Mouse (Mus musculus) gastrocnemius, postnatal 14 days (tissue): Measurements from ENCODE around the gene Hoxb4. TPM values are rescaled to one million over a fixed set of nuclear protein-coding genes. Genes with fewer than 3 reads are reported as not detected.

Experiments used
- DNase-seq: peaks from one replicate; pipeline ENCODE4 v3.0.0; 2021; ENCODE audit warnings: mixed read lengths
- intact Hi-C: fragments of 180-260 bp; cut with DNase I; formaldehyde crosslinking; loops from one replicate; pipeline ENCODE4 v1.15.1; 2025; ENCODE audit warnings: low total_unique reads
- microRNA-seq, 2 experiments: library from miRNA; unstranded; fragments of <30 nt; microRNA quantifications; one replicate each; pipeline ENCODE4 v1.2.0; 2021
- total RNA-seq, 2 experiments: library from RNA; stranded (reverse); gene quantifications; 2 replicates each; pipeline ENCODE4 v1.2.3; 2021

Gene Hoxb4
- total RNA-seq, 2 experiments from 2014 or later = 0.51 to 0.53 TPM

GRCm38 (mm10) chr11:96365441-96366091, 47.5 kb downstream of the Hoxb4 start, which contains the start of gene Hoxb1:
Gene Hoxb1, plus strand, starts transcription at chr11:96365752.
- DNase-seq = no peak
- intact Hi-C loops = no loop called here

DNA sequence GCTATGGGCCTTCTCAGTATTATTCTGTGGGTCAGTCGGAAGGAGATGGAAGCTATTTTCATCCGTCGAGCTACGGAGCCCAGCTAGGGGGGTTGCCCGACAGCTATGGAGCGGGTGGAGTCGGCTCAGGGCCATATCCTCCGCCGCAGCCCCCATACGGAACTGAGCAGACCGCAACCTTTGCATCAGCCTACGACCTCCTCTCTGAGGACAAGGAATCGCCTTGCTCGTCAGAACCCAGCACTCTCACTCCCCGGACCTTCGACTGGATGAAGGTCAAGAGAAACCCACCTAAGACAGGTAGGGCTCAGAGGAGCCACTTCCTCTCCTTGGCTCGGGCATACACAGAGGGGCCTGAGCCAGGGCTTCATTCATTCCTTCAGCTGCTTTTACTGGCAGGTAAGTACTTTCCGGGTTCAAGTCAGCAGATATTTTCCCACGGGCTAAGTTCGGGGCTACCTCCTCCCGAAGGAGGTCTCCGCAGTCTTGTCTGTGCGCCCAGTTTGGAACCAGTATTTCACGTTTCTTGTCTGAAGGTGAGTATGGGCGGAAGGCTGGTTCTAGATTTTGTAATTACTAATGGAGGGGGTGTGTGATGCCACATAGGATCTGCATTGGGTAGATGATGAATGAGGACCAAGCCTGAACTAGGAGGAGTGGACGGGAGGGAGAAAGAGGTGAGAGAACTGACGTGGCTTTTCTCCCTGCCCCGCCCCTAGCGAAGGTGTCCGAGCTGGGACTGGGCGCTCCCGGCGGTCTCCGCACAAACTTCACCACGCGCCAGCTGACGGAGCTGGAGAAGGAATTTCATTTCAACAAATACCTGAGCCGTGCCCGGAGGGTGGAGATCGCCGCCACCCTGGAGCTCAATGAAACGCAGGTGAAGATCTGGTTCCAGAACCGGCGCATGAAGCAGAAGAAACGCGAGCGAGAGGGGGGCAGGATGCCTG, 48.3 kb downstream of the Hoxb4 start:
- intact Hi-C loops = no loop called here
- DNase-seq = no peak

DNA sequence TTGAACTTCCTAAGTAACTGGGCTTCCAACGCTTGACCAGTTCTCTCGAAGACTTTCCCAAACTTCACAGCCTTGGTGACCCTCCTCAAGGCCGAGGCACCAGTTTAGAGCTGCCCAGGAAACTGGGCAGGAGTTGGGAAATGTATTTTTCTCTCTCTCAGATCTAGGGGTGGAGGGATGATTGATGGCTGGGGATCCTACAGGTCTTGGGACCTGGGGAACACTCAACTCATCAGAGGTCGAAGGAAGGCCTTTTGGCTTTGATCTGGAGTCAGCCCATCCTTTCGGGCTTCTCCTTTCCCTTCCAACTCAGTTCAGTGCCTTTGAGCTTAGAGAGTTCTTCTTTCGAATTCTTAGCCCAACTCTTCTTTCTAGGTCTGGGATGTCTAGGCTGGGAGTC, 49.1 kb downstream of the Hoxb4 start:
- DNase-seq = no peak
- intact Hi-C loops = no loop called here

DNA sequence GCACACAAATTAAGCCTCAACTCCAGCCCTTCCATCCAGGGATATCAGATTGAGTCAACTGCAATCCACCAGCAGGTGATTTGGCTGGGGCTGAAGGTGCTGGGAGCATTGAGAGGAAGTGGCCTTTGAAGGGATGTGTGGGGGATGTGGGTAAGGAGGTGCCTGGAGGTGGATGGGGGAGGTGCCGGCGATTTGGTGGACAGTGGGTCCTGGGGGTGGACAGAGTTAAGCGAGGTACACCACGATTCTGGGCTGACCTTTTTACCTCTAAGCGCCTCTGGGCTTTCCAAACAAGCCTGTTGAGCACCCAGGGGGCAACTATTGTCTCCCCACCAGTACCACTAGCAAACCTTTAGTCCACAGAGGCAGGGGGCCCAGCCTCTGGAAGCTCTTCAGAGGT, 50.6 kb downstream of the Hoxb4 start:
- no peak for DNase-seq
- intact Hi-C loops = no loop called here

DNA sequence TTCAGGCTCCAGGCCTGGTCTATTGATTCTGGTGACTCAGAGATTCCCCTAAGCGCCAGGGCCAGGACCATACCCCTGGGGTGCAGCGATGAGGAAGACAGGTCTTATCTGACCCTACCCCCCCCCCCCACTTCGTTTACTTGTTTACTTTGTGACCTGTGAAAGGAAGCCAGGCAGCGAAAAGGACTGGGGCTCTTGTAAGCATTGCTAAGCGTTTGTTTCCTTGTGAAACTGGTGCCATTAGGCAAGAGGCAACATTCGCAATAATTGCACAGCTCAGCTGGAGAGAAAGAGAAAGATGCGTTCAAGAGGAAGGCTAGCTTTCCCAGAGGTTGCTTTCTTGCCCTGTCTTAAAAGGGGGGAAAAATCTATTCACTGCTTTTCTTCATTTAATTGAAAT, 51.1 kb downstream of the Hoxb4 start:
- intact Hi-C loops = no loop called here
- DNase-seq = no peak

Small RNAs within 50 kb of the gene (microRNA-seq; reads per million reads assigned to microRNA genes)
- gene Mir10a = 3,662 to 4,214 reads per million in 2 experiments

Other genes starting within 250 kb of the Hoxb4 start
- 1,000 to 10,000 TPM; 1,272 to 1,516 TPM for gene Atp5g1, start 242.6 kb upstream of the Hoxb4 start, total RNA-seq
- not detected for gene Calcoco2, start 206.3 kb upstream of the Hoxb4 start, total RNA-seq
- not detected for gene Ttll6, start 184.5 kb upstream of the Hoxb4 start, total RNA-seq
- not detected for gene Hoxb13, start 124.0 kb upstream of the Hoxb4 start, total RNA-seq
- gene Hoxb9, start 46.8 kb upstream of the Hoxb4 start, total RNA-seq = under 1 TPM; 0.49 to 0.59 TPM
- gene Hoxb8, start 36.4 kb upstream of the Hoxb4 start, total RNA-seq = under 1 TPM; 0.71 to 0.74 TPM
- gene Hoxb7, start 31.6 kb upstream of the Hoxb4 start, total RNA-seq = 1 to 10 TPM; 1.5 to 1.6 TPM
- under 1 TPM; 0.43 to 0.75 TPM for gene Hoxb6, start 25.8 kb upstream of the Hoxb4 start, total RNA-seq
- gene Hoxb5, start 14.9 kb upstream of the Hoxb4 start, total RNA-seq = under 1 TPM; 0.90 to 0.91 TPM
- gene Hoxb3, start 5.1 kb downstream of the Hoxb4 start, total RNA-seq = under 1 TPM; 0.66 to 0.80 TPM
- 1 to 10 TPM in 1 of 2 experiments, under 1 TPM in 1; 0.51 to 1.1 TPM for gene Hoxb2, start 32.3 kb downstream of the Hoxb4 start, total RNA-seq
- not detected for gene Hoxb1, start 47.5 kb downstream of the Hoxb4 start, total RNA-seq
- under 1 TPM in 1 of 2 experiments, not detected in 1; 0.20 TPM for gene Skap1, start 146.3 kb downstream of the Hoxb4 start, total RNA-seq